8 mouse cellular contexts compared by ENCODE assay signal in genomic region chr19:44297068-44297760, GRCm38 (mm10). TPM values are rescaled to one million over a fixed set of nuclear protein-coding genes. Genes with fewer than 3 reads are reported as not detected.
DNase-seq lines count a peak whose midpoint lies in the region; ATAC-seq lines count a peak whose summit lies in the region.

No protein-coding gene starts in this region.

- WGBS in limb, embryonic 15.5 days, result 42% methylated on average over 8 of the region's 8 CpGs
- 37% methylated on average over 8 of the region's 8 CpGs for WGBS in stomach, embryonic 15.5 days

- H3K27ac ChIP-seq in limb, embryonic 15.5 days, result no peak overlapping the region
- peak overlapping the region; percentile 44; the same call in 1 of the 2 replicates for H3K27ac ChIP-seq in stomach, embryonic 15.5 days

- H3K4me2 ChIP-seq in limb, embryonic 15.5 days, result peak overlapping the region; percentile 84
- peak overlapping the region; percentile 93 for H3K4me2 ChIP-seq in stomach, embryonic 15.5 days

- DNase-seq in CD4-positive, CD25-positive, alpha-beta regulatory T cell, adult 2 months (ENCODE audit: low read depth, low spot score), result peak; percentile 32
- DNase-seq in ovary, adult 18-20 months (ENCODE audit: low spot score), result peak; percentile 53
- no peak for DNase-seq in ovary, postnatal 10 days (ENCODE audit: low spot score)
- no peak for DNase-seq in adrenal gland, postnatal 36 days
- no peak for DNase-seq in kidney, adult 11 months

- H3K4me1 ChIP-seq in limb, embryonic 15.5 days, result peaks cover 69% of the 10 kb centered on the region
- H3K4me1 ChIP-seq in stomach, embryonic 15.5 days, result peaks cover 65% of the 10 kb centered on the region

- peak overlapping the region; percentile 80 for H3K4me3 ChIP-seq in limb, embryonic 15.5 days
- peak overlapping the region; percentile 66 for H3K4me3 ChIP-seq in stomach, embryonic 15.5 days (replicated peaks)

- H3K36me3 ChIP-seq in limb, embryonic 15.5 days, result peaks cover 62% of the 10 kb centered on the region
- peaks cover 48% of the 10 kb centered on the region for H3K36me3 ChIP-seq in stomach, embryonic 15.5 days

- no peaks in the 10 kb centered on the region for H3K9me3 ChIP-seq in limb, embryonic 15.5 days
- H3K9me3 ChIP-seq in stomach, embryonic 15.5 days, result no peaks in the 10 kb centered on the region

- no peak for ATAC-seq in CD4-positive, CD25-positive, alpha-beta regulatory T cell, adult 4 months
- ATAC-seq in limb, embryonic 15.5 days (ENCODE audit: insufficient number of reproducible peaks, low FRiP score, low TSS enrichment, low read depth), result no peak
- ATAC-seq in stomach, embryonic 15.5 days (ENCODE audit: insufficient read depth, low FRiP score, low read depth), result no peak

- no peaks in the 10 kb centered on the region for H3K27me3 ChIP-seq in limb, embryonic 15.5 days
- no peaks in the 10 kb centered on the region for H3K27me3 ChIP-seq in stomach, embryonic 15.5 days (replicated peaks)

- peak overlapping the region; percentile 87; the same call in 1 of the 2 replicates for H3K9ac ChIP-seq in limb, embryonic 15.5 days
- H3K9ac ChIP-seq in stomach, embryonic 15.5 days, result peak overlapping the region; percentile 52

RNA-seq across cellular contexts. Expression of gene Scd2, which starts 3.7 kb away (rescaled TPM):
- 10 to 100 TPM; 40.3 to 46.7 TPM for polyA plus RNA-seq in CD4-positive, CD25-positive, alpha-beta regulatory T cell, adult 4 months (2017; shearing (Covaris generic))
- 200 and 221 TPM in 2 replicates for polyA plus RNA-seq in limb, embryonic 15.5 days (2015; fragmentation: Nextera tagmentation; extraction: Ambion mirVana)
- 266 and 297 TPM in 2 replicates for polyA plus RNA-seq in stomach, embryonic 15.5 days (2015; fragmentation: Nextera tagmentation; extraction: Ambion mirVana)
- 100 to 1,000 TPM; 596 to 993 TPM for total RNA-seq in adrenal gland, postnatal 36 days (2021)

RNA-seq across cellular contexts. Expression of gene Scd4, which starts 35.7 kb away (rescaled TPM):
- under 1 TPM; 0.42 to 0.59 TPM for polyA plus RNA-seq in CD4-positive, CD25-positive, alpha-beta regulatory T cell, adult 4 months (2017; shearing (Covaris generic))
- 0.20 and 0.41 TPM in 2 replicates for polyA plus RNA-seq in limb, embryonic 15.5 days (2015; fragmentation: Nextera tagmentation; extraction: Ambion mirVana)
- polyA plus RNA-seq in stomach, embryonic 15.5 days (2015; fragmentation: Nextera tagmentation; extraction: Ambion mirVana), result 0.12 and 0.15 TPM in 2 replicates
- total RNA-seq in adrenal gland, postnatal 36 days (2021), result 1 to 10 TPM; 5.1 to 8.5 TPM

Comparison
In these comparisons a context has a peak if more than half of its experiments do, and no peak if none do; other contexts are left out.
1. DNase-seq: peak in CD4-positive, CD25-positive, alpha-beta regulatory T cell, adult 2 months (single experiment) and ovary, adult 18-20 months (single experiment); none in ovary, postnatal 10 days (single experiment), adrenal gland, postnatal 36 days (0 of 2) and kidney, adult 11 months (single experiment).